28 mouse cellular contexts compared by ENCODE assay signal in genomic region chr12:106514057-106514456, GRCm38 (mm10).
DNase-seq lines count a peak whose midpoint lies in the region; ATAC-seq and TF ChIP-seq lines count a peak whose summit lies in the region.
"Had no signal": no experiment of that assay in that cellular context is flagged by ENCODE, and none has a peak within 500 bp of the region (broad histone marks: within the 10 kb centered on the region; RNA-seq: fewer than 3 reads in every experiment).

No protein-coding gene starts in this region.

- no peak for DNase-seq in limb, embryonic 10.5 days (ENCODE audit: low spot score)
- DNase-seq in midbrain, embryonic 11.5 days (ENCODE audit: low spot score, missing footprints), result peak; percentile 69
- no peak for DNase-seq in midbrain, postnatal 0 days (ENCODE audit: low spot score)
- no peak for DNase-seq in embryonic facial prominence, embryonic 10.5 days (ENCODE audit: low spot score)
- DNase-seq in embryo, embryonic 10.5 days (ENCODE audit: low spot score), result no peak
- DNase-seq in lung, postnatal 36 days, result no peak
- DNase-seq: adrenal gland, adult 8-10 months; adrenal gland, postnatal 25 days; cerebellum, adult 11-12 months; cerebellum, adult 8-10 months; cerebellum, postnatal 10 days; cerebellum, postnatal 36 days; gastrocnemius, postnatal 10 days; gastrocnemius, postnatal 36 days; heart, adult 2 months; heart, postnatal 14 days; heart, postnatal 4 days had no signal

- TF ChIP-seq CTCF in midbrain, postnatal 0 days (IDR thresholded peaks at IDR 0.05), result no peak

- no peak overlapping the region for H3K4me3 ChIP-seq in limb, embryonic 12.5 days (replicated peaks)
- H3K4me3 ChIP-seq in limb, embryonic 10.5 days, result no peak overlapping the region
- H3K4me3 ChIP-seq in midbrain, embryonic 11.5 days (ENCODE audit: low read depth, low read length), result no peak overlapping the region
- H3K4me3 ChIP-seq in midbrain, postnatal 0 days (ENCODE audit: low read depth, low read length), result no peak overlapping the region
- no peak overlapping the region for H3K4me3 ChIP-seq in embryonic facial prominence, embryonic 10.5 days
- H3K4me3 ChIP-seq in intestine, embryonic 16.5 days (ENCODE audit: low read length), result no peak overlapping the region
- H3K4me3 ChIP-seq: embryonic facial prominence, embryonic 12.5 days; embryonic facial prominence, embryonic 15.5 days; forebrain, embryonic 12.5 days; heart, adult 2 months; heart, embryonic 10.5 days; heart, embryonic 13.5 days had no signal

- no peaks in the 10 kb centered on the region for H3K36me3 ChIP-seq in limb, embryonic 12.5 days
- no peaks in the 10 kb centered on the region for H3K36me3 ChIP-seq in limb, embryonic 10.5 days
- no peaks in the 10 kb centered on the region for H3K36me3 ChIP-seq in midbrain, embryonic 11.5 days (ENCODE audit: control insufficient read depth, insufficient read depth, low read length)
- no peaks in the 10 kb centered on the region for H3K36me3 ChIP-seq in midbrain, postnatal 0 days (ENCODE audit: insufficient read depth, low read length)
- no peaks in the 10 kb centered on the region for H3K36me3 ChIP-seq in embryonic facial prominence, embryonic 10.5 days (replicated peaks)
- no peaks in the 10 kb centered on the region for H3K36me3 ChIP-seq in intestine, embryonic 16.5 days (ENCODE audit: control insufficient read depth, insufficient read depth, low read length)
- H3K36me3 ChIP-seq: embryonic facial prominence, embryonic 12.5 days; embryonic facial prominence, embryonic 15.5 days; forebrain, embryonic 12.5 days; heart, embryonic 10.5 days; heart, embryonic 13.5 days had no signal

- no peak overlapping the region for H3K27ac ChIP-seq in limb, embryonic 12.5 days
- no peak overlapping the region for H3K27ac ChIP-seq in limb, embryonic 10.5 days
- no peak overlapping the region for H3K27ac ChIP-seq in midbrain, embryonic 11.5 days (ENCODE audit: low read depth, low read length)
- H3K27ac ChIP-seq in midbrain, postnatal 0 days (ENCODE audit: low read depth, low read length), result no peak overlapping the region
- H3K27ac ChIP-seq in embryonic facial prominence, embryonic 10.5 days (replicated peaks), result peak overlapping the region; percentile 14; the same call in 1 of the 2 replicates
- no peak overlapping the region for H3K27ac ChIP-seq in intestine, embryonic 16.5 days (ENCODE audit: low read length)
- H3K27ac ChIP-seq: embryonic facial prominence, embryonic 12.5 days; embryonic facial prominence, embryonic 15.5 days; forebrain, embryonic 12.5 days; heart, adult 2 months; heart, embryonic 10.5 days; heart, embryonic 13.5 days; hindbrain, embryonic 14.5 days had no signal

- H3K9me3 ChIP-seq in limb, embryonic 12.5 days, result no peaks in the 10 kb centered on the region
- no peaks in the 10 kb centered on the region for H3K9me3 ChIP-seq in limb, embryonic 10.5 days (replicated peaks)
- no peaks in the 10 kb centered on the region for H3K9me3 ChIP-seq in midbrain, embryonic 11.5 days (ENCODE audit: control insufficient read depth, low read length)
- no peaks in the 10 kb centered on the region for H3K9me3 ChIP-seq in midbrain, postnatal 0 days (ENCODE audit: low read length)
- H3K9me3 ChIP-seq in embryonic facial prominence, embryonic 10.5 days, result no peaks in the 10 kb centered on the region
- no peaks in the 10 kb centered on the region for H3K9me3 ChIP-seq in intestine, embryonic 16.5 days (ENCODE audit: control insufficient read depth, low read length)
- H3K9me3 ChIP-seq: embryonic facial prominence, embryonic 12.5 days; embryonic facial prominence, embryonic 15.5 days; forebrain, embryonic 12.5 days; heart, embryonic 10.5 days; heart, embryonic 13.5 days had no signal

- WGBS in limb, embryonic 12.5 days, result 65% methylated on average over 11 of the region's 11 CpGs
- WGBS in limb, embryonic 10.5 days, result 74% methylated on average over 11 of the region's 11 CpGs
- WGBS in midbrain, embryonic 11.5 days, result 69% methylated on average over 11 of the region's 11 CpGs
- 71% methylated on average over 11 of the region's 11 CpGs for WGBS in midbrain, postnatal 0 days
- 70% methylated on average over 11 of the region's 11 CpGs for WGBS in embryonic facial prominence, embryonic 10.5 days
- WGBS in intestine, embryonic 16.5 days, result 50% methylated on average over 11 of the region's 11 CpGs

- H3K4me2 ChIP-seq in limb, embryonic 12.5 days, result no peak overlapping the region
- H3K4me2 ChIP-seq in midbrain, embryonic 11.5 days, result no peak overlapping the region
- no peak overlapping the region for H3K4me2 ChIP-seq in midbrain, postnatal 0 days (ENCODE audit: low read depth, low read length, poor library complexity, severe bottlenecking)
- no peak overlapping the region for H3K4me2 ChIP-seq in intestine, embryonic 16.5 days (ENCODE audit: low read depth, low read length)
- H3K4me2 ChIP-seq: embryonic facial prominence, embryonic 12.5 days; embryonic facial prominence, embryonic 15.5 days; forebrain, embryonic 12.5 days; heart, embryonic 13.5 days; hindbrain, embryonic 14.5 days had no signal

- no peak overlapping the region for H3K9ac ChIP-seq in limb, embryonic 12.5 days (replicated peaks)
- H3K9ac ChIP-seq in midbrain, embryonic 11.5 days (ENCODE audit: low read length), result no peak overlapping the region
- H3K9ac ChIP-seq in midbrain, postnatal 0 days (replicated peaks; ENCODE audit: low read length, poor library complexity, severe bottlenecking), result no peak overlapping the region
- no peak overlapping the region for H3K9ac ChIP-seq in intestine, embryonic 16.5 days (ENCODE audit: low read depth, low read length)
- H3K9ac ChIP-seq: embryonic facial prominence, embryonic 12.5 days; embryonic facial prominence, embryonic 15.5 days; forebrain, embryonic 12.5 days; heart, embryonic 13.5 days; hindbrain, embryonic 14.5 days had no signal

- peaks cover 5% of the 10 kb centered on the region for H3K27me3 ChIP-seq in limb, embryonic 12.5 days
- peaks cover 3% of the 10 kb centered on the region; the same call in 1 of the 2 replicates for H3K27me3 ChIP-seq in limb, embryonic 10.5 days (ENCODE audit: low read depth, poor library complexity, severe bottlenecking)
- H3K27me3 ChIP-seq in midbrain, embryonic 11.5 days (ENCODE audit: control insufficient read depth, insufficient read depth, low read length), result no peaks in the 10 kb centered on the region
- H3K27me3 ChIP-seq in midbrain, postnatal 0 days (ENCODE audit: insufficient read depth, low read length), result no peaks in the 10 kb centered on the region
- 0 out of 2 replicates have a peak, but pooled peaks cover under 1% of the 10 kb centered on the region for H3K27me3 ChIP-seq in embryonic facial prominence, embryonic 10.5 days (replicated peaks; ENCODE audit: low read depth, poor library complexity, severe bottlenecking)
- H3K27me3 ChIP-seq in intestine, embryonic 16.5 days (replicated peaks; ENCODE audit: control insufficient read depth, insufficient read depth, low read length), result no peaks in the 10 kb centered on the region
- H3K27me3 ChIP-seq: embryonic facial prominence, embryonic 12.5 days; embryonic facial prominence, embryonic 15.5 days; forebrain, embryonic 12.5 days had no signal

- H3K4me1 ChIP-seq in limb, embryonic 12.5 days (replicated peaks), result peaks cover 16% of the 10 kb centered on the region
- H3K4me1 ChIP-seq in limb, embryonic 10.5 days, result peaks cover 7% of the 10 kb centered on the region; the same call in 1 of the 2 replicates
- H3K4me1 ChIP-seq in midbrain, embryonic 11.5 days (ENCODE audit: control insufficient read depth, insufficient read depth, low read length), result peaks cover 4% of the 10 kb centered on the region; the same call in 1 of the 2 replicates
- H3K4me1 ChIP-seq in midbrain, postnatal 0 days (ENCODE audit: insufficient read depth, low read length), result no peaks in the 10 kb centered on the region
- H3K4me1 ChIP-seq in embryonic facial prominence, embryonic 10.5 days, result peaks cover 18% of the 10 kb centered on the region
- H3K4me1 ChIP-seq in intestine, embryonic 16.5 days (ENCODE audit: control insufficient read depth, insufficient read depth, low read length), result no peaks in the 10 kb centered on the region
- H3K4me1 ChIP-seq: embryonic facial prominence, embryonic 12.5 days; heart, embryonic 10.5 days; heart, embryonic 13.5 days had no signal

- ATAC-seq in limb, embryonic 12.5 days (ENCODE audit: insufficient number of reproducible peaks, insufficient read depth, low FRiP score, low TSS enrichment, low read depth), result 0 out of 2 replicates have a peak, but pooled peaks have one; percentile 37
- ATAC-seq in midbrain, embryonic 11.5 days (ENCODE audit: low FRiP score), result no peak
- ATAC-seq in midbrain, postnatal 0 days (ENCODE audit: low FRiP score), result no peak
- ATAC-seq in intestine, embryonic 16.5 days, result peak; percentile 46; the same call in 1 of the 2 replicates
- ATAC-seq: activated CD4-positive, CD25-positive, alpha-beta regulatory T cell, adult 4 months; CD4-positive, CD25-positive, alpha-beta regulatory T cell, adult 4 months; forebrain, embryonic 16.5 days had no signal

Comparison
In these comparisons a context has a peak if more than half of its experiments do, and no peak if none do; other contexts are left out.
1. ATAC-seq: peak in limb, embryonic 12.5 days (single experiment) and intestine, embryonic 16.5 days (single experiment); none in midbrain, embryonic 11.5 days (single experiment) and midbrain, postnatal 0 days (single experiment).